ENCODE assay signal across 10 mouse cellular contexts in genomic region chr5:126651367-126651766, GRCm38 (mm10).
DNase-seq lines count a peak whose midpoint lies in the region; ATAC-seq lines count a peak whose summit lies in the region.
"Had no signal": no experiment of that assay in that cellular context is flagged by ENCODE, and none has a peak within 500 bp of the region (broad histone marks: within the 10 kb centered on the region; RNA-seq: fewer than 3 reads in every experiment).

No protein-coding gene starts in this region.

- no peaks in the 10 kb centered on the region for H3K4me1 ChIP-seq in hindbrain, embryonic 14.5 days (replicated peaks; ENCODE audit: control insufficient read depth, insufficient read depth, low read length)
- no peaks in the 10 kb centered on the region for H3K4me1 ChIP-seq in hindbrain, embryonic 12.5 days
- no peaks in the 10 kb centered on the region for H3K4me1 ChIP-seq in embryonic facial prominence, embryonic 14.5 days (ENCODE audit: control insufficient read depth, insufficient read depth, low read length)
- H3K4me1 ChIP-seq: megakaryocyte, embryonic 14.5 days had no signal

- no peak overlapping the region for H3K4me3 ChIP-seq in hindbrain, embryonic 14.5 days (replicated peaks; ENCODE audit: low read length)
- no peak overlapping the region for H3K4me3 ChIP-seq in hindbrain, embryonic 12.5 days
- H3K4me3 ChIP-seq in embryonic facial prominence, embryonic 14.5 days (ENCODE audit: low read depth, low read length): no peak overlapping the region

- 17% methylated on average over 3 of the region's 3 CpGs for WGBS in hindbrain, embryonic 14.5 days
- WGBS in hindbrain, embryonic 12.5 days: 20% methylated on average over 3 of the region's 3 CpGs
- WGBS in embryonic facial prominence, embryonic 14.5 days: 11% methylated on average over 3 of the region's 3 CpGs

- peak; percentile 42 for DNase-seq in hindbrain, embryonic 14.5 days (ENCODE audit: low spot score)
- peak; percentile 20 for DNase-seq in WW6 (ENCODE audit: low read depth, low spot score)
- peak; percentile 92 for DNase-seq in embryonic facial prominence, embryonic 14.5 days (ENCODE audit: low spot score)
- DNase-seq in mesoderm, embryonic 11.5 days (ENCODE audit: low read depth, low spot score): peak; percentile 81
- DNase-seq in frontal cortex, postnatal 14 days (ENCODE audit: low spot score in 2 of 2): no peak
- no peak for DNase-seq in layer of hippocampus, adult 18-20 months (ENCODE audit: low spot score in 2 of 2)
- DNase-seq: gastrocnemius, postnatal 25 days had no signal

- no peaks in the 10 kb centered on the region for H3K36me3 ChIP-seq in hindbrain, embryonic 14.5 days (replicated peaks; ENCODE audit: control insufficient read depth, insufficient read depth)
- no peaks in the 10 kb centered on the region for H3K36me3 ChIP-seq in hindbrain, embryonic 12.5 days
- H3K36me3 ChIP-seq in embryonic facial prominence, embryonic 14.5 days (ENCODE audit: control insufficient read depth, insufficient read depth, low read length): no peaks in the 10 kb centered on the region

- no peaks in the 10 kb centered on the region for H3K27me3 ChIP-seq in hindbrain, embryonic 14.5 days (ENCODE audit: control insufficient read depth, insufficient read depth, low read length)
- H3K27me3 ChIP-seq in hindbrain, embryonic 12.5 days: no peaks in the 10 kb centered on the region
- H3K27me3 ChIP-seq in embryonic facial prominence, embryonic 14.5 days (replicated peaks; ENCODE audit: control insufficient read depth, insufficient read depth, low read length): no peaks in the 10 kb centered on the region
- H3K27me3 ChIP-seq: megakaryocyte, embryonic 14.5 days had no signal

- no peaks in the 10 kb centered on the region for H3K9me3 ChIP-seq in hindbrain, embryonic 14.5 days (ENCODE audit: control insufficient read depth, low read length)
- no peaks in the 10 kb centered on the region for H3K9me3 ChIP-seq in hindbrain, embryonic 12.5 days (replicated peaks)
- no peaks in the 10 kb centered on the region for H3K9me3 ChIP-seq in embryonic facial prominence, embryonic 14.5 days (ENCODE audit: control insufficient read depth, low read length)

- H3K9ac ChIP-seq in hindbrain, embryonic 14.5 days: no peak overlapping the region
- no peak overlapping the region for H3K9ac ChIP-seq in hindbrain, embryonic 12.5 days
- H3K9ac ChIP-seq in embryonic facial prominence, embryonic 14.5 days (ENCODE audit: low read depth, low read length): no peak overlapping the region

- no peak overlapping the region for H3K27ac ChIP-seq in hindbrain, embryonic 14.5 days
- H3K27ac ChIP-seq in hindbrain, embryonic 12.5 days: no peak overlapping the region
- no peak overlapping the region for H3K27ac ChIP-seq in embryonic facial prominence, embryonic 14.5 days (replicated peaks; ENCODE audit: low read depth, low read length)

- no peak for ATAC-seq in hindbrain, embryonic 14.5 days (ENCODE audit: low FRiP score)
- ATAC-seq in hindbrain, embryonic 12.5 days (ENCODE audit: low FRiP score): no peak
- ATAC-seq in embryonic facial prominence, embryonic 14.5 days (ENCODE audit: low read depth): 0 out of 2 replicates have a peak, but pooled peaks have one; percentile 44
- no peak for ATAC-seq in cerebellum, adult (ENCODE audit: insufficient number of reproducible peaks, low FRiP score, low TSS enrichment)

- no peak overlapping the region for H3K4me2 ChIP-seq in hindbrain, embryonic 14.5 days (replicated peaks)
- H3K4me2 ChIP-seq in hindbrain, embryonic 12.5 days (replicated peaks): no peak overlapping the region
- H3K4me2 ChIP-seq in embryonic facial prominence, embryonic 14.5 days (ENCODE audit: low read depth, low read length): no peak overlapping the region

Comparison
In these comparisons a context has a peak if more than half of its experiments do, and no peak if none do; other contexts are left out.
1. DNase-seq: peak in hindbrain, embryonic 14.5 days (single experiment), WW6 (single experiment), embryonic facial prominence, embryonic 14.5 days (single experiment) and mesoderm, embryonic 11.5 days (single experiment); none in frontal cortex, postnatal 14 days (0 of 2) and layer of hippocampus, adult 18-20 months (0 of 2).